Mouse (Mus musculus): ENCODE data around the gene Pmm1.

DNA sequence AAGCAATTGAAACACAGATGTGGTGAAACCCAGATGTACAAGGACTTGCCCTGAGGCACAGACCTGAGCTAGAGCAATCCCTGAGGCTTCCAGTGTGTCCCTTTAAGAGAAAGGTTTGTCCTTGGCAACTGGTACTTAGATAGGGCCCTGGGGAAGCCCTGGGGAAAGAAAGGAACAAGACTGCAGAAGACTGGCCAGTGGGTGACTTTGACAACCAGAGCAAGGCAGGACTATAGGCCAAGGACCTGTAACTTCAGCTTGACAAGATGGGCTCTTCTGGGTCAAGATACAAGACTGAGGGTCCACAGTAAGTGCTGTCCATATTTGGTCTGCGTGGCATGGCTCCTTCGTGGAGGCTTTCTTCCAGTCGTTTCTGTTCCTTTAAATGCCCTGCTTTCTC is 26.9 kb upstream of the Pmm1 start, which contains the start of gene Xrcc6:
- TF ChIP-seq CTCF (IDR thresholded peaks at IDR 0.05; ENCODE audit: borderline replicate concordance, insufficient read depth, low read length) (no peak), POLR2A (IDR thresholded peaks at IDR 0.05; ENCODE audit: low read depth, low read length) (no peak)
